Mouse (Mus musculus) ES-E14 (cell line): ENCODE data around the gene Inmt.
"Not testable (repeated sequence)": the region's sequence is repeated elsewhere in the genome, so short reads cannot be mapped to it uniquely, and the experiment has no call there.

ENCODE experiments used
- HCFC1 ChIP-seq: IDR thresholded peaks from 2 replicates; pipeline ENCODE4 v1.6.1; 2012; ENCODE audit warnings: low read length, inconsistent platforms, borderline replicate concordance; ENCODE audit not compliant: insufficient read depth
- MAFK ChIP-seq: IDR thresholded peaks from 2 replicates; pipeline ENCODE4 v1.6.1; 2014; ENCODE audit warnings: mild to moderate bottlenecking, low read depth, low read length, inconsistent platforms; ENCODE audit not compliant: insufficient read depth

DNA sequence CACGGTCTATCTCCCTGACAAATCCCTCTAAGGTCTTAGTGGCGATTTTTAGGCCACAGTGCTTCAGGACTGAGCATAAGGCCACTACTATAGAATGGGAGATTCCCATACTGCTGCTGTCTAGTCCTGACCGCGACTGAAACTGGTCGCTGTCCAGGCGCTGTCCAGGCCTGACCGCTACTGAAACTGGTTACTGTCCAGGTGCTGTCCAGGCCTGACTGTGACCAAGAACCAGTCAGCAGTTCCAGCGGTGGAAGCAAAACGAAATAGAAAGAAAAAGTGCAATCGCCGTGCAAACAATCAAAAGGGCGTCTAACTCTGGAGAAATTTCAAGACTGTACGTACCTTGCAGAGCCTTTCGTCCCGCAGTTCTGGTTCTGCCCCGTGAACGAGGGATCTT lies 13.0 kb upstream of the Inmt start:
- not testable (repeated sequence) for TF ChIP-seq MAFK, HCFC1
